Mouse (Mus musculus) G1E (cell line): ENCODE measurements around the gene Col1a2.

Experiments
- CTCF ChIP-seq: IDR thresholded peaks from 2 replicates; pipeline ENCODE4 v1.5.1; 2012; ENCODE audit warnings: low read depth, low read length, inconsistent platforms, mixed read lengths
- TAL1 ChIP-seq: conservative IDR thresholded peaks from 2 replicates; pipeline ENCODE4 v1.6.1; 2012; ENCODE audit warnings: low read depth, low read length, inconsistent platforms, mixed read lengths

DNA sequence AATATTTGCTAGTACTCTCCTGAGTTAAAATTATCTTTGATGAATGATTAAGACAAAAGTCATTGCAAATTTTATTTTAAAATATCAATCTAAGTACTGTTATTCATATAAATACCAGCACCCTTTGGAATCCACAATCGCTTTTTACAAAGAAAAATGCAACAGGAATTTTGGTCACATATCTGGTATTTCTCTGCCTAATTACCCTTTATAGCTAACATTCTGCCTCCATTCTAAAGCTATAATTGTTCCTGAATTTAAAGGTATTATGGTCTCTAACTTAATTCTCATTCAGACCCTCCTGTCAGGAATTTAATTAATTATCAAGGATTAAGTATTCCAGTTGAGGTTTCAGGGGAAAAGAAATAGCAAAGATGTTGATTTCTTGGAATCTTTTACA, 28.3 kb downstream of the Col1a2 start:
- TF ChIP-seq CTCF (no peak), TAL1 (no peak)
